Mouse (Mus musculus) liver, embryonic 14.5 days (tissue): ENCODE measurements around the gene Hesx1.

Source experiments
- CTCF ChIP-seq: IDR thresholded peaks from 2 replicates; pipeline ENCODE4 v1.5.1; 2016; ENCODE audit warnings: antibody characterized with exemption, low read depth, control low read depth
- EP300 ChIP-seq: IDR thresholded peaks from 2 replicates; pipeline ENCODE4 v1.6.1; 2016; ENCODE audit warnings: antibody characterized with exemption, low read depth

DNA sequence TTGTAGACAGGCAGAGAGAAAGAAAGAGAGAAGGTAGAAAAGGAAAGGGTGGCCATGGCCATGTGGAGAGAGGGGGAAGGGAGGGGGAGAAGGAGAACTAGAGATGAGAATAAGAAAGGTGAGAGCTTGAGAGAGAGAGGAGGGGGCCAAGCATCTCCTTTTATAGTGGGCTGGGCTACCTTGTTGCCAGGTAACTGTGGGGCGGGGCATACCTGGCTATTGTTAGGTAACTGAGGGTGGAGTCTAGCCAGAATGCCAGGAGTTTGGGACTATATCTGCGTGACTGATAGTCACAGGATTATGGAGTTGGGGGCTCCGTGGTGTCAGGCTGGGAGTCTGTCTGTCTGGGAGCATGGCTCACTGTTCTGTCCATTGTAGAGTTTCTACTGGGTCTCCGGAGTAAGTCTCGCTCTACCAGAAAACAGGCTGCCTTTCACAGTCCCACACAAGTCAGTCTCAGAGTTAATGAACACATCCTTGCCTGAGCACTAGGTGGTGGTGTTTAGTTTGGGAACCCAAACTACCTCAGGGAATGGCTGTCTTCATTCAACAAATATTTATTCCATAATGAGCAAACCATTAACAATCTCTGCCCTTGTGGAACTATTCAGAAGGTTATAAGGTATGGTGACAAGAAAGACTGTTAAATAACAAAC lies 12.6 kb upstream of the Hesx1 start:
- TF ChIP-seq CTCF (peak; percentile 17; the same call in 1 of the 2 replicates), EP300 (no peak)
